Mouse (Mus musculus) heart, embryonic 10.5 days (tissue): ENCODE measurements around the gene Gm7861. TPM values are rescaled to one million over a fixed set of nuclear protein-coding genes. Genes with fewer than 3 reads are reported as not detected.
"Not testable (repeated sequence)": the region's sequence is repeated elsewhere in the genome, so short reads cannot be mapped to it uniquely, and the experiment has no call there.

Source experiments
- DNase-seq: peaks from one replicate; pipeline ENCODE4 v3.0.0-alpha.2; 2017; ENCODE audit warnings: low spot score
- H3K27ac ChIP-seq: fragments of 300-500 bp; sonication (generic); 2 replicates; pipeline ENCODE4 v1.5.1; 2016; ENCODE audit warnings: mild to moderate bottlenecking
- H3K27me3 ChIP-seq: fragments of 300-500 bp; sonication (generic); 2 replicates; pipeline ENCODE4 v1.6.1; 2016; ENCODE audit warnings: mild to moderate bottlenecking; ENCODE audit not compliant: poor library complexity, insufficient read depth, severe bottlenecking
- H3K36me3 ChIP-seq: fragments of 300-500 bp; sonication (generic); 2 replicates; pipeline ENCODE4 v1.6.1; 2016; ENCODE audit warnings: mild to moderate bottlenecking, moderate library complexity
- H3K4me1 ChIP-seq: fragments of 300-500 bp; sonication (generic); 2 replicates; pipeline ENCODE4 v1.6.1; 2016; ENCODE audit warnings: mild to moderate bottlenecking
- H3K4me3 ChIP-seq: fragments of 300-500 bp; sonication (generic); 2 replicates; pipeline ENCODE4 v1.5.1; 2016; ENCODE audit warnings: mild to moderate bottlenecking, moderate library complexity
- H3K9me3 ChIP-seq: fragments of 300-500 bp; sonication (generic); 2 replicates; pipeline ENCODE4 v1.6.1; 2016; ENCODE audit warnings: mild to moderate bottlenecking, moderate library complexity
- WGBS: fragments of 180-500 bp; shearing (Covaris S2); methylation state at CpG from one replicate; pipeline ENCODE4 v1.1.7; 2016; 5-methylcytosine and 5-hydroxymethylcytosine counted together
- polyA plus RNA-seq: library from polyadenylated mRNA; unstranded; fragments of >200 nt; fragmentation: Nextera tagmentation; extraction: Ambion mirVana; gene quantifications from 2 replicates; pipeline ENCODE4 v1.2.1, GENCODE M21; 2016

Gene Gm7861
- not detected in 2 replicates for polyA plus RNA-seq

- not testable (repeated sequence) for H3K27me3 ChIP-seq, H3K4me1 ChIP-seq, H3K36me3 ChIP-seq, H3K9me3 ChIP-seq, DNase-seq, H3K4me3 ChIP-seq, H3K27ac ChIP-seq
- WGBS = no CpG with 5 or more reads among the region's 1 CpGs
Observed at GRCm38 (mm10) chr8:21594408-21594807, at the start of gene Gm7861. TSS of gene Gm7861 (minus strand) at chr8:21594508.

GRCm38 (mm10) chr8:21617883-21618282 lies 23.6 kb upstream of the Gm7861 start, which contains the start of gene Defa26:
TSS of gene Defa26 (plus strand) at chr8:21618183.
- not testable (repeated sequence) for DNase-seq, H3K27ac ChIP-seq, H3K9me3 ChIP-seq, H3K4me1 ChIP-seq, H3K36me3 ChIP-seq, H3K4me3 ChIP-seq, H3K27me3 ChIP-seq
- 67% methylated on average over 1 of the region's 1 CpGs for WGBS

- not testable (repeated sequence) for H3K4me3 ChIP-seq, H3K9me3 ChIP-seq, DNase-seq, H3K4me1 ChIP-seq, H3K36me3 ChIP-seq, H3K27ac ChIP-seq, H3K27me3 ChIP-seq
- WGBS = no CpG with 5 or more reads among the region's 1 CpGs
Observed at GRCm38 (mm10) chr8:21582706-21583105, 11.6 kb downstream of the Gm7861 start, which contains the start of gene Defa28. TSS of gene Defa28 (plus strand) at chr8:21583006.

GRCm38 (mm10) chr8:21565086-21565485 lies 29.2 kb downstream of the Gm7861 start, which contains the start of gene Defa37:
TSS of gene Defa37 (plus strand) at chr8:21565386.
- not testable (repeated sequence) for H3K4me3 ChIP-seq, H3K27ac ChIP-seq, H3K27me3 ChIP-seq, H3K4me1 ChIP-seq, H3K9me3 ChIP-seq, H3K36me3 ChIP-seq, DNase-seq
- no CpG with 5 or more reads among the region's 1 CpGs for WGBS

Other genes starting within 250 kb of the Gm7861 start
- not detected in 2 replicates for gene Defa2, start 216.0 kb downstream of the Gm7861 start, polyA plus RNA-seq
- not detected in 2 replicates for gene Defa33, start 202.7 kb downstream of the Gm7861 start, polyA plus RNA-seq
- gene Defa36, start 167.1 kb downstream of the Gm7861 start, polyA plus RNA-seq = not detected in 2 replicates
- gene Gm7849, start 137.9 kb downstream of the Gm7861 start, polyA plus RNA-seq = not detected in 2 replicates
- not detected in 2 replicates for gene Defa20, start 85.2 kb downstream of the Gm7861 start, polyA plus RNA-seq
- gene Defa32, start 65.5 kb downstream of the Gm7861 start, polyA plus RNA-seq = not detected in 2 replicates
- gene Defa37, start 29.1 kb downstream of the Gm7861 start, polyA plus RNA-seq = not detected in 2 replicates
- not detected in 2 replicates for gene Defa28, start 11.5 kb downstream of the Gm7861 start, polyA plus RNA-seq
- gene Defa26, start 23.7 kb upstream of the Gm7861 start, polyA plus RNA-seq = not detected in 2 replicates
- gene Defa17, start 61.3 kb upstream of the Gm7861 start, polyA plus RNA-seq = not detected in 2 replicates
- gene Defa34, start 71.3 kb upstream of the Gm7861 start, polyA plus RNA-seq = not detected in 2 replicates
- gene AY761184, start 109.1 kb upstream of the Gm7861 start, polyA plus RNA-seq = not detected in 2 replicates
- gene Defa24, start 140.0 kb upstream of the Gm7861 start, polyA plus RNA-seq = not detected in 2 replicates
- gene Defb50, start 229.0 kb upstream of the Gm7861 start, polyA plus RNA-seq = not detected in 2 replicates
- not detected in 2 replicates for gene Defb2, start 245.4 kb upstream of the Gm7861 start, polyA plus RNA-seq